Mouse (Mus musculus): ENCODE data around the gene Kctd4.
A peak's percentile ranks its signal among the peaks of the same experiment; 100 is the strongest.

Gene Kctd4

GRCm38 (mm10) chr14:75990936-75991335, 36.1 kb downstream of the Kctd4 start:
- DNase-seq (ENCODE audit: low spot score) = no peak

- DNase-seq (ENCODE audit: low spot score) = no peak
Observed at GRCm38 (mm10) chr14:75992371-75992770, 37.6 kb downstream of the Kctd4 start.

DNA sequence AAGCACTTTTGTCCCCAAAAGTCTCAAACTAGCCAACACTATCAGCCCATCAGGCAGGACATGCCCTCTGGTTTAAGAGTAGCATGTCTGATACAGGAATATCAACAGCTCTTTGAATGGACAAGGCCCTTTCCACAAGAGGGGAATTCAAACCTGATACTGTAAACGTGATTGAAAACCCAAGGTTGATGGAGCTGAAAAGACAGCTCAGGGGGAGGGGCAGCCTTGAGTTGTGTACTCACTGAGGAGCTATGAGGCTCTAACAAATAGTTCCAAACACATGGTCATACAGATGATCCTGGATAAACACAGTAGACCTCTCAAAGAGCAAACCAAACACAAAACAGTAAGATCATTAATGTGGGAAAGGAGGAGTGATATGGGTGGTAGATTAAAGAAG, 43.3 kb downstream of the Kctd4 start:
- DNase-seq (ENCODE audit: low spot score) = no peak

GRCm38 (mm10) chr14:76001781-76002180, 47.0 kb downstream of the Kctd4 start:
- no peak for DNase-seq (ENCODE audit: low spot score)

DNA sequence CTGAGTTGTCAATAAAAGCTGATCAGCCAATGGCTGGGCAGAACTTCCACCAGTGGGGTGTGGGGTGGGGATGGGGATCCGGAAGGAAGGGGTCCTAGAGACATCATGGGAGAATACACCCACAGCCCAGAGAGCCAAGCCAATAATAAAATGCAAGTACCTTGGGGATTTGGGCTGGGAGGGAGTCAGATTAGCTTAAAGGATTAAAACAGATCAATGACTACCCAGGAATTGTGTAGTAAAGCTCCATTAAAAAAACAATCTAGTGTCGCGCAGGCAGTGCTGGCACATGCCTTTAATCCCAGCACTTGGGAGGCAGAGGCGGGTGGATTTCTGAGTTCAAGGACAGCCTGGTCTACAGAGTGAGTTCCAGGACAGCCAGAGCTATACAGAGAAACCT, 50.2 kb downstream of the Kctd4 start:
- DNase-seq (ENCODE audit: low spot score) = no peak

- DNase-seq (ENCODE audit: low spot score) = no peak
Observed at GRCm38 (mm10) chr14:76008174-76008573, 53.4 kb downstream of the Kctd4 start.

GRCm38 (mm10) chr14:76009185-76009584, 54.4 kb downstream of the Kctd4 start:
- no peak for DNase-seq (ENCODE audit: low spot score)

DNA sequence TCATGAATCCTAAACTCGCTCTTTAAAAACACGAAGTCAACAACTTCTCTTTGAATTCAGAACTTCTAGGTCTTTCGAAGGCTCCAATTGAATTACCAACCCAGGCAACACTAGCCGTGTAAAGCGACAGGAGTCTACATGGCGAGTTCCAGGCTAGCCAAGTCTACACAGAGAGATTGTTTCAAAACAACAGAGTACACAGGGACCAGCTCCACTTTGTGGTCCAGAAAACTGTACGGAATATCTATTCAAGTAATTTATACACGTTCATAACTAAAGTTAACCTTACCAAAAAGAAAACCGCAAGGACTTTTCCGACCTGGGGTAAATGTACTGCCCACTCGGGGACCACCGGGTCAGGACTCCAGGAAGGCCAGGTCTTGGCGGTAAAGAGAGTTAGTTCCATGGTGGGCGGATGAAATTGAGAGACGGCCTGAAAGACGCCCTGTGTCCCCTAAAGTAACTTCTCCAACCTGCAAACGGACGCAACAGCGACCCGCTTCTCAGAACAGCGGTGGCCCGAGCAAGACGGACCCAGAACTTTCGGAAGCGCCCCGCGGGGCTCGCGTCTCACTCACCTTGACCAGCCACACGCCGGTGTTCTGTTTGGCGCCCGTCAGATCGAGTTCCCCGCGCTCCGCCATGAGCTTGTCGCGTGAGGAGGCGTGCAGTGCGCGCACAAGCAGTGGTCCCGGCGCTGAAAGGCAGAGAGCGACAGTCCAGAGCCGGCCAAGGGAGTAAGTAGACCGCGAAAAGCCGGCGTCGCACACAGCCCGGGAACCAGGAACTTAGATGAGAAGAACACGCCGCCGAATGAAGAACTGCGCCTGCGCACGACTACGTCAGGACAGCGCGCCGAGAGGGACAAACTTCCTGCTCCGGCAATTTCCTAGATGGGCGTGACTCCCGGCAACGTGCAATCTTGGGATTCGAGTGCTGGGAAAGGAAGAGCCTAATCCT, 55.6 kb downstream of the Kctd4 start, which contains the start of gene Gtf2f2:
Gene Gtf2f2, minus strand, starts transcription at position 764 of the 960 bp plus-strand sequence.
- DNase-seq (ENCODE audit: low spot score) = peak; percentile 97

- DNase-seq (ENCODE audit: low spot score) = no peak
Observed at GRCm38 (mm10) chr14:76011062-76011457, 56.3 kb downstream of the Kctd4 start.

DNA sequence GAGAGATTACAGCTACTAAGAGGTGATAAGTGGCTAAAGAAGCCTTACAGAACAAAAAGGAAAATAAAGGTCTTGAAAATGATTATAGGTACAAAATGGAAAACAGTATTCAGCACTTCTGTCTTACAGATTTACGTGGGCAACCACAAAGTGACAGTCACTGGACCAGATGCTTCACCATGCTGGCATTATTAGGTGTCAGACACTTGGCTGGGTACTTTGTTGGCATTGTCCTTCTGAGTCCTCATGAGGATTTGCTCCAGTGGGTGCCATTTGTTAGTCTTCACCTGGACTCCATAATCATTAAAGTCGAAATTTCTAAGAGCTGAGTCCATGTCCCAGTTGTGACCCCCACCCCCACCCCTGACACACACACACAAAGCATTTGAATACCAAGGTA, 59.5 kb downstream of the Kctd4 start:
- no peak for DNase-seq (ENCODE audit: low spot score)
